In genomic region chr9:123596910-123597309, GRCm38 (mm10) we compare ENCODE assay signal across 20 mouse cellular contexts. TPM values are rescaled to one million over a fixed set of nuclear protein-coding genes. Genes with fewer than 3 reads are reported as not detected.
"Had no signal": no experiment of that assay in that cellular context is flagged by ENCODE, and none has a peak within 500 bp of the region (broad histone marks: within the 10 kb centered on the region; RNA-seq: fewer than 3 reads in every experiment).

No protein-coding gene starts in this region.

- H3K4me1 ChIP-seq: liver, embryonic 13.5 days; midbrain, embryonic 10.5 days; midbrain, embryonic 13.5 days; neural tube, embryonic 13.5 days had no signal

- H3K4me2 ChIP-seq: liver, embryonic 13.5 days; midbrain, embryonic 13.5 days; neural tube, embryonic 13.5 days had no signal

- DNase-seq: kidney, adult 8-10 months; kidney, postnatal 25 days; layer of hippocampus, adult 9-11 months; layer of hippocampus, postnatal 36 days; liver, embryonic 13.5 days; lung, adult 2 months; retina, postnatal 1 day; thymus, adult 18-20 months; thymus, postnatal 4 days had no signal

- H3K4me3 ChIP-seq: layer of hippocampus, adult 2 months; left cerebral cortex, adult 2 months; liver, embryonic 13.5 days; megakaryocyte, embryonic 14.5 days; midbrain, embryonic 10.5 days; midbrain, embryonic 13.5 days; myocyte; neural tube, embryonic 13.5 days had no signal

- ATAC-seq: lung, postnatal 0 days; midbrain, embryonic 13.5 days; midbrain, embryonic 16.5 days had no signal

- H3K9ac ChIP-seq: liver, embryonic 13.5 days; midbrain, embryonic 13.5 days; neural tube, embryonic 13.5 days had no signal

- H3K9me3 ChIP-seq: liver, embryonic 13.5 days; megakaryocyte, embryonic 14.5 days; midbrain, embryonic 10.5 days; midbrain, embryonic 13.5 days; neural tube, embryonic 13.5 days had no signal

- H3K27ac ChIP-seq: kidney, postnatal 0 days; layer of hippocampus, adult 2 months; left cerebral cortex, adult 2 months; liver, embryonic 13.5 days; midbrain, embryonic 10.5 days; midbrain, embryonic 13.5 days; neural tube, embryonic 13.5 days had no signal

- H3K27me3 ChIP-seq: liver, embryonic 13.5 days; megakaryocyte, embryonic 14.5 days; midbrain, embryonic 13.5 days; neural tube, embryonic 13.5 days had no signal

RNA-seq across cellular contexts. Expression of gene Slc6a20b, which starts 35.5 kb away (rescaled TPM):
- total RNA-seq: liver, adult 2 months had no signal
- polyA plus RNA-seq: liver, adult 2 months had no signal
